9 mouse cellular contexts compared by ENCODE assay signal in the genomic region with DNA sequence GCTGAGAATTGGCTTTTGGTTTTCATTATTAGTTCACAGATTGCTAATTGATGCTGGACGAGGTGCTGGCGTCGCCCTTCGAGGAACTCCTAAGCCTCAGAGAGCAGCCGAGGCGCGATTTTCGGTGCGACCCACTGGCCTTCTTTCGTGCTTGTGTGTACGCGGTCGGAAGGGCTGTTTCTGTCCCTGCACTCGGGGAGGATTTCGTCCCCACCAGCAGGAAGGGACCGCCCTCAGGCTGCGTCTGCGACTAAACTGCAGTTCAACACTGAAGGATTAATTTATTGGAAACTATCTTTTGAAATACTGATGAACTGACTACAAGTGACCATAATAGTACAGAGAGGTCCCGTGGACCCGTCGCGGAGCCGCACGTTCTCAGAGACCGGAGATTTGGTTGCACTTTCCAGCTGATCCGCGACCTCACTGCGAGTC.
DNase-seq lines count a peak whose midpoint lies in the region; ATAC-seq lines count a peak whose summit lies in the region.
"Had no signal": no experiment of that assay in that cellular context is flagged by ENCODE, and none has a peak within 500 bp of the region (broad histone marks: within the 10 kb centered on the region; RNA-seq: fewer than 3 reads in every experiment).

No protein-coding gene starts in this region.

- H3K4me2 ChIP-seq in kidney, embryonic 14.5 days (replicated peaks; ENCODE audit: low read depth, low read length), result peak overlapping the region; percentile 66

- no peaks in the 10 kb centered on the region for H3K36me3 ChIP-seq in kidney, embryonic 14.5 days (ENCODE audit: control insufficient read depth, insufficient read depth, low read length)
- no peaks in the 10 kb centered on the region for H3K36me3 ChIP-seq in embryonic facial prominence, embryonic 10.5 days (replicated peaks)

- peak; percentile 53; the same call in 1 of the 2 replicates for ATAC-seq in kidney, embryonic 14.5 days (ENCODE audit: low FRiP score, low TSS enrichment)
- ATAC-seq: Patski had no signal

- intact Hi-C loops in heart, postnatal 14 days (cut with DNase I), result no loop called here

- peaks cover 5% of the 10 kb centered on the region; the same call in 1 of the 2 replicates for H3K4me1 ChIP-seq in kidney, embryonic 14.5 days (ENCODE audit: control insufficient read depth, insufficient read depth, low read length)
- peaks cover 24% of the 10 kb centered on the region for H3K4me1 ChIP-seq in embryonic facial prominence, embryonic 10.5 days

- H3K4me3 ChIP-seq in kidney, embryonic 14.5 days (ENCODE audit: low read length), result peak overlapping the region; percentile 24
- H3K4me3 ChIP-seq in embryonic facial prominence, embryonic 10.5 days, result peak overlapping the region; percentile 56

- H3K27ac ChIP-seq in kidney, embryonic 14.5 days (ENCODE audit: low read depth, low read length), result peak overlapping the region; percentile 64; the same call in 1 of the 2 replicates
- H3K27ac ChIP-seq in embryonic facial prominence, embryonic 10.5 days (replicated peaks), result peak overlapping the region; percentile 78

- no peak for DNase-seq in kidney, adult 8-10 months
- peak; percentile 56 for DNase-seq in embryonic facial prominence, embryonic 10.5 days (ENCODE audit: low spot score)
- DNase-seq in heart, postnatal 14 days, result peak; percentile 6 to 7
- peak; percentile 4 to 12 for DNase-seq in left cerebral cortex, adult 18-20 months (ENCODE audit: low spot score in 2 of 2)
- DNase-seq in lung, postnatal 36 days, result peak; percentile 21
- DNase-seq in testis, postnatal 10 days (ENCODE audit: low spot score), result peak; percentile 44
- no peak for DNase-seq in thymus, adult 18-20 months

- no peaks in the 10 kb centered on the region for H3K27me3 ChIP-seq in kidney, embryonic 14.5 days (ENCODE audit: control insufficient read depth, insufficient read depth, low read length)
- H3K27me3 ChIP-seq in embryonic facial prominence, embryonic 10.5 days (replicated peaks; ENCODE audit: low read depth, poor library complexity, severe bottlenecking), result peaks cover 51% of the 10 kb centered on the region
- H3K27me3 ChIP-seq: Patski had no signal

- WGBS in kidney, embryonic 14.5 days, result 1% methylated on average over 28 of the region's 28 CpGs
- under 1% methylated on average over 28 of the region's 28 CpGs for WGBS in embryonic facial prominence, embryonic 10.5 days

- peaks cover 2% of the 10 kb centered on the region; the same call in 1 of the 2 replicates for H3K9me3 ChIP-seq in kidney, embryonic 14.5 days (ENCODE audit: control insufficient read depth, low read length)
- H3K9me3 ChIP-seq in embryonic facial prominence, embryonic 10.5 days, result 0 out of 2 replicates have a peak, but pooled peaks cover 2% of the 10 kb centered on the region

- H3K9ac ChIP-seq in kidney, embryonic 14.5 days (ENCODE audit: low read depth, low read length), result peak overlapping the region; percentile 45

Comparison
In these comparisons a context has a peak if more than half of its experiments do, and no peak if none do; other contexts are left out.
1. DNase-seq: peak in embryonic facial prominence, embryonic 10.5 days (single experiment), heart, postnatal 14 days (2 of 2), left cerebral cortex, adult 18-20 months (2 of 2), lung, postnatal 36 days (single experiment) and testis, postnatal 10 days (single experiment); none in kidney, adult 8-10 months (0 of 2) and thymus, adult 18-20 months (0 of 2).